Mouse (Mus musculus) CH12.LX (cell line): Measurements from ENCODE around the gene Myl4. TPM values are rescaled to one million over a fixed set of nuclear protein-coding genes. Genes with fewer than 3 reads are reported as not detected.

Experiments used
- DNase-seq: peaks from one replicate; pipeline ENCODE4 v3.0.0-alpha.2; 2013; ENCODE audit errors: extremely low read depth
- H3K27ac ChIP-seq: 2 replicates; pipeline ENCODE4 v1.5.1; 2012; ENCODE audit warnings: low read depth, mild to moderate bottlenecking, control low read depth, moderate library complexity; ENCODE audit not compliant: insufficient read depth
- H3K27me3 ChIP-seq: replicated peaks from 2 replicates; pipeline ENCODE3; 2012; ENCODE audit warnings: inconsistent platforms
- H3K36me3 ChIP-seq, 2 experiments: replicated peaks in 1 of 2; 2 replicates each; pipeline versions ENCODE3 to v1.6.1; 2012; ENCODE audit warnings: inconsistent platforms in 1 of 2, low read length in 1 of 2, mild to moderate bottlenecking in 1 of 2, mixed read lengths in 1 of 2, moderate library complexity in 1 of 2; ENCODE audit not compliant: control insufficient read depth in 1 of 2, insufficient read depth in 1 of 2
- H3K4me1 ChIP-seq, 2 experiments: 2 replicates each; pipeline ENCODE4 v1.6.1; 2012; ENCODE audit warnings: inconsistent platforms in 1 of 2, moderate library complexity in 1 of 2; ENCODE audit not compliant: insufficient read depth in 2 of 2, control insufficient read depth in 1 of 2
- H3K4me2 ChIP-seq: 2 replicates; pipeline ENCODE4 v1.6.1; 2012; ENCODE audit warnings: low read depth, mild to moderate bottlenecking, control low read depth; ENCODE audit not compliant: poor library complexity, insufficient read depth, severe bottlenecking
- H3K4me3 ChIP-seq, 3 experiments: fragments of 150-350 bp in 1 of 3; sonication (generic) in 1 of 3; replicated peaks in 1 of 3; 2 replicates each; pipeline versions ENCODE3 to v1.5.1; 2011 to 2012; ENCODE audit warnings: low read depth in 2 of 3, low read length in 2 of 3, mild to moderate bottlenecking in 2 of 3, moderate library complexity in 2 of 3, control low read depth in 1 of 3, improper control_type of control experiment in 1 of 3, inconsistent platforms in 1 of 3, mixed read lengths in 1 of 3; ENCODE audit not compliant: poor library complexity in 1 of 3
- H3K79me2 ChIP-seq: replicated peaks from 2 replicates; pipeline ENCODE4 v1.6.1; 2012; ENCODE audit warnings: mild to moderate bottlenecking, moderate library complexity; ENCODE audit not compliant: control insufficient read depth, poor library complexity, insufficient read depth, severe bottlenecking; ENCODE audit errors: extremely low read depth
- H3K9ac ChIP-seq: 2 replicates; pipeline ENCODE4 v1.6.1; 2012; ENCODE audit warnings: low read depth, mild to moderate bottlenecking, control low read depth, moderate library complexity; ENCODE audit not compliant: insufficient read depth
- H3K9me3 ChIP-seq: replicated peaks from 2 replicates; pipeline ENCODE3; 2012; ENCODE audit warnings: low read length, inconsistent platforms, mixed read lengths
- CHD1 ChIP-seq: IDR thresholded peaks from 2 replicates; pipeline ENCODE4 v1.6.1; 2012; ENCODE audit warnings: low read depth, low read length, improper control_type of control experiment, inconsistent platforms
- CHD2 ChIP-seq: IDR thresholded peaks from 2 replicates; pipeline ENCODE4 v1.6.1; 2011; ENCODE audit warnings: low read length, improper control_type of control experiment
- CTCF ChIP-seq, 2 experiments: IDR thresholded peaks in 1 of 2; conservative IDR thresholded peaks in 1 of 2; 2 replicates each; pipeline ENCODE4 v1.5.1; 2011 to 2012; ENCODE audit warnings: low read depth in 2 of 2, low read length in 2 of 2, improper control_type of control experiment in 1 of 2, inconsistent platforms in 1 of 2, mild to moderate bottlenecking in 1 of 2, moderate library complexity in 1 of 2
- E2F4 ChIP-seq: IDR thresholded peaks from 2 replicates; pipeline ENCODE4 v1.6.1; 2011; ENCODE audit warnings: low read depth, low read length, improper control_type of control experiment; ENCODE audit not compliant: insufficient replicate concordance
- ELF1 ChIP-seq: IDR thresholded peaks from 2 replicates; pipeline ENCODE4 v1.6.1; 2014; ENCODE audit warnings: low read depth, mild to moderate bottlenecking, inconsistent platforms, low read length, improper control_type of control experiment
- ETS1 ChIP-seq: conservative IDR thresholded peaks from 2 replicates; pipeline ENCODE4 v1.6.1; 2012; ENCODE audit warnings: low read depth, mild to moderate bottlenecking, inconsistent platforms, low read length, improper control_type of control experiment, moderate library complexity
- GABPA ChIP-seq: IDR thresholded peaks from 2 replicates; pipeline ENCODE4 v1.6.1; 2012; ENCODE audit warnings: low read depth, low read length, improper control_type of control experiment, inconsistent platforms; ENCODE audit not compliant: insufficient replicate concordance
- HCFC1 ChIP-seq: IDR thresholded peaks from 2 replicates; pipeline ENCODE4 v1.6.1; 2012; ENCODE audit warnings: low read depth, mild to moderate bottlenecking, inconsistent platforms, low read length, improper control_type of control experiment
- IRF4 ChIP-seq: IDR thresholded peaks from 2 replicates; pipeline ENCODE4 v1.6.1; 2014; ENCODE audit warnings: low read depth, mild to moderate bottlenecking, inconsistent platforms, low read length, improper control_type of control experiment
- JUND ChIP-seq: conservative IDR thresholded peaks from 2 replicates; pipeline ENCODE4 v1.6.1; 2011; ENCODE audit warnings: low read depth, low read length, improper control_type of control experiment
- KAT2A ChIP-seq: IDR thresholded peaks from 2 replicates; pipeline ENCODE4 v1.6.1; 2012; ENCODE audit warnings: low read length, improper control_type of control experiment, inconsistent platforms; ENCODE audit not compliant: insufficient replicate concordance
- MAX ChIP-seq: IDR thresholded peaks from 2 replicates; pipeline ENCODE4 v1.6.1; 2011; ENCODE audit warnings: low read length, improper control_type of control experiment
- MAZ ChIP-seq: IDR thresholded peaks from 2 replicates; pipeline ENCODE4 v1.6.1; 2012; ENCODE audit warnings: low read depth, mild to moderate bottlenecking, inconsistent platforms, low read length, improper control_type of control experiment, moderate library complexity
- POLR2A ChIP-seq: IDR thresholded peaks from 2 replicates; pipeline ENCODE4 v1.6.1; 2011; ENCODE audit warnings: low read depth, mild to moderate bottlenecking, improper control_type of control experiment, low read length
- POLR2AphosphoS2 ChIP-seq: IDR thresholded peaks from 2 replicates; pipeline ENCODE4 v1.6.1; 2011; ENCODE audit warnings: low read depth, low read length, improper control_type of control experiment
- RAD21 ChIP-seq: IDR thresholded peaks from 2 replicates; pipeline ENCODE4 v1.6.1; 2011; ENCODE audit warnings: low read depth, mild to moderate bottlenecking, low read length, improper control_type of control experiment, moderate library complexity
- RCOR1 ChIP-seq: conservative IDR thresholded peaks from 2 replicates; pipeline ENCODE4 v1.6.1; 2012; ENCODE audit warnings: low read depth, mild to moderate bottlenecking, inconsistent platforms, low read length, improper control_type of control experiment
- UBTF ChIP-seq: IDR thresholded peaks from 2 replicates; pipeline ENCODE4 v1.6.1; 2012; ENCODE audit warnings: low read depth, mild to moderate bottlenecking, inconsistent platforms, low read length, improper control_type of control experiment, moderate library complexity
- USF1 ChIP-seq: IDR thresholded peaks from 2 replicates; pipeline ENCODE4 v1.6.1; 2014; ENCODE audit warnings: low read depth, mild to moderate bottlenecking, inconsistent platforms, low read length, improper control_type of control experiment
- USF2 ChIP-seq: conservative IDR thresholded peaks from 2 replicates; pipeline ENCODE4 v1.6.1; 2011; ENCODE audit warnings: low read depth, low read length, improper control_type of control experiment
- ZC3H11A ChIP-seq: IDR thresholded peaks from 2 replicates; pipeline ENCODE4 v1.6.1; 2012; ENCODE audit warnings: low read depth, mild to moderate bottlenecking, inconsistent platforms, low read length, improper control_type of control experiment
- ZKSCAN1 ChIP-seq: IDR thresholded peaks from 2 replicates; pipeline ENCODE4 v1.6.1; 2012; ENCODE audit warnings: low read depth, inconsistent platforms, low read length, improper control_type of control experiment, borderline replicate concordance
- ZMIZ1 ChIP-seq: IDR thresholded peaks from 2 replicates; pipeline ENCODE4 v1.6.1; 2012; ENCODE audit warnings: low read depth, mild to moderate bottlenecking, inconsistent platforms, low read length, improper control_type of control experiment
- ZNF384 ChIP-seq: IDR thresholded peaks from 2 replicates; pipeline ENCODE4 v1.6.1; 2012; ENCODE audit warnings: low read depth, low read length, improper control_type of control experiment, inconsistent platforms
- dilution Hi-C: fragments of 300-500 bp; cut with MboI; formaldehyde crosslinking; loops from 2 replicates; pipeline ENCODE4 v1.14.3; 2020; ENCODE audit warnings: low sequenced_read_pairs; ENCODE audit not compliant: extremely low pct_unique_long_range_greater_than_20kb, extremely low pct_ligation_motif_present
- in situ Hi-C: fragments of 300-500 bp; cut with MboI; formaldehyde crosslinking; loops from 3 replicates; pipeline ENCODE4 v1.14.3; 2019; ENCODE audit warnings: low sequenced_read_pairs, low pct_ligation_motif_present, low pct_unique_long_range_greater_than_20kb, mixed read lengths
- polyA plus RNA-seq: library from polyadenylated mRNA; unstranded; fragments of >175 nt; gene quantifications from 2 replicates; pipeline ENCODE4 v1.2.1, GENCODE M21; 2012; ENCODE audit warnings: low read depth; ENCODE audit not compliant: insufficient read length
- total RNA-seq, 2 experiments: library from RNA; depleted of rRNA; stranded (reverse); fragments of 300-350 nt in 1 of 2; fragments of >200 nt in 1 of 2; gene quantifications; 2 replicates each; pipeline ENCODE4 v1.2.3; 2012 to 2014

Gene Myl4
- total and polyA plus RNA-seq, 3 experiments, result 39.4 to 83.0 (median 55.9) TPM

DNA sequence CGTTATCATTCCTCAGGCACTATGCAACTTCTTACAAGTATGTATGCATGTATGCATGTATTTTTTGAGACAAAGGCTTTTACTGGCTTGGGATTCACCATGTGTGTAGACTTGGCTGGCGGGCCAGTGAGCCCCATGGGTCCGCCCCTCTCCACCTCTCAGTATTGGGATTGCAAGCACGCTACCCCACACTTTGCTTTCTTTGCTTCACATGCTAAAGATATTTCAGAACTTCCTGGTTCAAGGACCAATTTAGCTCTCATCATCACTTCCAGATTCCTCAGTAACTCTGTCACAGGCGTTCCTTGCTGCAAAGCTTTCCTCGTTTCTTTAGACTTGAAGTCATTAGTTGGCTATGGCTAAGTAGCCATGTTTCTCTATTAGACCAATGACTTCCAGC, 15.6 kb downstream of the Myl4 start:
- H3K4me1 ChIP-seq, result peaks cover 0 to 2% of the 10 kb centered on the region in 2 experiments; a peak in 1 of 4 replicates
- no peak for TF ChIP-seq IRF4
- no peak for TF ChIP-seq ELF1
- TF ChIP-seq MAZ, result no peak
- TF ChIP-seq CHD2, result no peak
- no peak for TF ChIP-seq GABPA
- TF ChIP-seq ZNF384, result no peak
- TF ChIP-seq MAX, result no peak
- TF ChIP-seq POLR2A, result no peak
- no peak for TF ChIP-seq ZC3H11A
- no peak overlapping the region for H3K9ac ChIP-seq
- no peaks in the 10 kb centered on the region for H3K79me2 ChIP-seq
- H3K4me2 ChIP-seq, result no peak overlapping the region
- H3K36me3 ChIP-seq, result no peaks in the 10 kb centered on the region
- H3K27me3 ChIP-seq, result no peaks in the 10 kb centered on the region
- H3K27ac ChIP-seq, result no peak overlapping the region
- no peak overlapping the region for H3K4me3 ChIP-seq
- in situ Hi-C loops, result no loop called here
- dilution Hi-C loops, result no loop called here
- H3K9me3 ChIP-seq, result peaks cover 8% of the 10 kb centered on the region
- no peak for DNase-seq

GRCm38 (mm10) chr11:104566796-104567195, 16.3 kb downstream of the Myl4 start:
- H3K27me3 ChIP-seq, result no peaks in the 10 kb centered on the region
- H3K36me3 ChIP-seq, result no peaks in the 10 kb centered on the region
- H3K4me3 ChIP-seq, result no peak overlapping the region
- dilution Hi-C loops (no loop called here), in situ Hi-C loops (no loop called here)
- no peak for DNase-seq
- H3K4me1 ChIP-seq, result peaks cover 0 to 2% of the 10 kb centered on the region in 2 experiments; a peak in 1 of 4 replicates
- no peaks in the 10 kb centered on the region for H3K79me2 ChIP-seq
- no peak overlapping the region for H3K27ac ChIP-seq
- no peak overlapping the region for H3K4me2 ChIP-seq
- peaks cover 8% of the 10 kb centered on the region for H3K9me3 ChIP-seq
- H3K9ac ChIP-seq, result no peak overlapping the region
- TF ChIP-seq KAT2A (no peak), HCFC1 (no peak), USF1 (no peak), E2F4 (no peak), RCOR1 (no peak), UBTF (no peak), ZC3H11A (no peak), ZMIZ1 (no peak), CTCF (conservative IDR thresholded peaks at IDR 0.05 in 1 of 2, IDR thresholded peaks at IDR 0.05 in 1 of 2; ENCODE audit: low read depth in 2 of 2, low read length in 2 of 2) (no peak), ZKSCAN1 (no peak), JUND (no peak), RAD21 (no peak), ZNF384 (no peak), MAX (no peak), USF2 (no peak), MAZ (no peak), ETS1 (no peak), CHD1 (no peak), POLR2AphosphoS2 (no peak)
